Mouse (Mus musculus) heart, adult 8-10 months (tissue): Measurements from ENCODE around the gene Emb. TPM values are rescaled to one million over a fixed set of nuclear protein-coding genes. Genes with fewer than 3 reads are reported as not detected.

Source experiments
- total RNA-seq, 4 experiments: library from RNA; stranded (reverse); gene quantifications; 2 replicates each; pipeline ENCODE4 v1.2.4; 2022

The Emb gene
- total RNA-seq, 4 experiments from 2014 or later = 9.1 to 13.0 (median 9.7) TPM

Other genes with a start within 250 kb of the Emb start
- gene Parp8, start 183.0 kb upstream of the Emb start, total RNA-seq = 10 to 100 TPM in 3 of 4 experiments, 1 to 10 TPM in 1; 8.2 to 11.6 (median 11.2) TPM
- not detected for gene Gm17509, start 12.5 kb downstream of the Emb start, total RNA-seq